Comparison of ENCODE assay signal across 8 mouse cellular contexts in genomic region chr3:103382872-103383567, GRCm38 (mm10).
DNase-seq lines count a peak whose midpoint lies in the region; ATAC-seq and TF ChIP-seq lines count a peak whose summit lies in the region.

No protein-coding gene starts in this region.

- H3K9me3 ChIP-seq in heart, embryonic 11.5 days (replicated peaks; ENCODE audit: control insufficient read depth, low read length), result no peaks in the 10 kb centered on the region
- H3K9me3 ChIP-seq in kidney, embryonic 15.5 days (replicated peaks), result no peaks in the 10 kb centered on the region

- peaks cover 2% of the 10 kb centered on the region; the same call in 1 of the 2 replicates for H3K4me1 ChIP-seq in bone marrow, adult 2 months (ENCODE audit: control insufficient read depth, insufficient read depth, low read length)
- H3K4me1 ChIP-seq in embryonic fibroblast, embryonic 13.5 days (ENCODE audit: control insufficient read depth, insufficient read depth, low read length), result no peaks in the 10 kb centered on the region
- H3K4me1 ChIP-seq in heart, embryonic 11.5 days (ENCODE audit: control insufficient read depth, insufficient read depth, low read length), result 0 out of 2 replicates have a peak, but pooled peaks cover 3% of the 10 kb centered on the region
- H3K4me1 ChIP-seq in kidney, embryonic 15.5 days, result peaks cover 9% of the 10 kb centered on the region; the same call in 1 of the 2 replicates

- H3K9ac ChIP-seq in heart, embryonic 11.5 days (ENCODE audit: low read depth, low read length), result no peak overlapping the region
- H3K9ac ChIP-seq in kidney, embryonic 15.5 days, result no peak overlapping the region

- H3K27me3 ChIP-seq in heart, embryonic 11.5 days (ENCODE audit: control insufficient read depth, insufficient read depth, low read length), result no peaks in the 10 kb centered on the region
- H3K27me3 ChIP-seq in kidney, embryonic 15.5 days, result no peaks in the 10 kb centered on the region

- H3K4me2 ChIP-seq in heart, embryonic 11.5 days, result peak overlapping the region; percentile 42; the same call in 1 of the 2 replicates
- H3K4me2 ChIP-seq in kidney, embryonic 15.5 days, result peak overlapping the region; percentile 17

- H3K27ac ChIP-seq in bone marrow, adult 2 months (ENCODE audit: control insufficient read depth, insufficient read depth, low read depth, low read length, poor library complexity), result no peak overlapping the region
- no peak overlapping the region for H3K27ac ChIP-seq in embryonic fibroblast, embryonic 13.5 days (ENCODE audit: insufficient read depth, low read length)
- no peak overlapping the region for H3K27ac ChIP-seq in heart, embryonic 11.5 days (ENCODE audit: low read depth, low read length)
- no peak overlapping the region for H3K27ac ChIP-seq in kidney, embryonic 15.5 days

- DNase-seq in A20 (ENCODE audit: low read depth, low spot score), result peak; percentile 93
- DNase-seq in liver, result peak; percentile 92
- peak; percentile 85 to 90 for DNase-seq in spleen, postnatal 36 days (ENCODE audit: low spot score in 2 of 2)

- no peak for ATAC-seq in heart, embryonic 11.5 days (replicated peaks; ENCODE audit: insufficient number of reproducible peaks, low FRiP score, low TSS enrichment)
- peak; percentile 71 for ATAC-seq in kidney, embryonic 15.5 days (replicated peaks; ENCODE audit: low FRiP score)
- ATAC-seq in monocyte, adult 5-6 weeks (replicated peaks; ENCODE audit: insufficient number of reproducible peaks, low FRiP score, low TSS enrichment, poor library complexity, severe bottlenecking), result peak; percentile 88

- no peak for TF ChIP-seq POLR2A in bone marrow, adult 2 months (IDR thresholded peaks at IDR 0.05; ENCODE audit: borderline replicate concordance, control insufficient read depth, low read depth, low read length)
- no peak for TF ChIP-seq POLR2A in embryonic fibroblast, embryonic 13.5 days (IDR thresholded peaks at IDR 0.05; ENCODE audit: low read depth, low read length)

- H3K36me3 ChIP-seq in heart, embryonic 11.5 days (ENCODE audit: control insufficient read depth, insufficient read depth, low read length), result no peaks in the 10 kb centered on the region; the same call in 1 of the 2 replicates
- no peaks in the 10 kb centered on the region for H3K36me3 ChIP-seq in kidney, embryonic 15.5 days

- no peak overlapping the region for H3K4me3 ChIP-seq in bone marrow, adult 2 months (replicated peaks; ENCODE audit: control insufficient read depth, low read depth, low read length)
- H3K4me3 ChIP-seq in embryonic fibroblast, embryonic 13.5 days (ENCODE audit: insufficient read depth, low read length), result no peak overlapping the region
- no peak overlapping the region for H3K4me3 ChIP-seq in heart, embryonic 11.5 days (ENCODE audit: low read depth, low read length)
- H3K4me3 ChIP-seq in kidney, embryonic 15.5 days (replicated peaks), result no peak overlapping the region

- 18% methylated on average over 17 of the region's 17 CpGs for WGBS in bone marrow, adult 2 months
- 21% methylated on average over 17 of the region's 17 CpGs for WGBS in heart, embryonic 11.5 days (ENCODE audit: insufficient replicate concordance)
- 19% methylated on average over 17 of the region's 17 CpGs for WGBS in kidney, embryonic 15.5 days

- peak; percentile 99 for TF ChIP-seq CTCF in bone marrow, adult 2 months (IDR thresholded peaks at IDR 0.05; ENCODE audit: control insufficient read depth, insufficient read depth, low read length)
- TF ChIP-seq CTCF in embryonic fibroblast, embryonic 13.5 days (IDR thresholded peaks at IDR 0.05; ENCODE audit: borderline replicate concordance, insufficient read depth, low read length), result peak; percentile 97
